Mouse (Mus musculus) heart, adult 2 months (tissue): ENCODE measurements around the gene Olfr1419.

ENCODE experiments used
- CTCF ChIP-seq: fragments of 200-600 bp; IDR thresholded peaks from 2 replicates; pipeline ENCODE4 v1.8.1; 2022; ENCODE audit warnings: antibody characterized with exemption, mild to moderate bottlenecking, moderate library complexity
- POLR2A ChIP-seq: fragments of 200-500 bp; IDR thresholded peaks from 2 replicates; pipeline ENCODE4 v1.6.1; 2011; ENCODE audit warnings: mild to moderate bottlenecking, low read depth, low read length, control low read depth; ENCODE audit not compliant: insufficient read depth

DNA sequence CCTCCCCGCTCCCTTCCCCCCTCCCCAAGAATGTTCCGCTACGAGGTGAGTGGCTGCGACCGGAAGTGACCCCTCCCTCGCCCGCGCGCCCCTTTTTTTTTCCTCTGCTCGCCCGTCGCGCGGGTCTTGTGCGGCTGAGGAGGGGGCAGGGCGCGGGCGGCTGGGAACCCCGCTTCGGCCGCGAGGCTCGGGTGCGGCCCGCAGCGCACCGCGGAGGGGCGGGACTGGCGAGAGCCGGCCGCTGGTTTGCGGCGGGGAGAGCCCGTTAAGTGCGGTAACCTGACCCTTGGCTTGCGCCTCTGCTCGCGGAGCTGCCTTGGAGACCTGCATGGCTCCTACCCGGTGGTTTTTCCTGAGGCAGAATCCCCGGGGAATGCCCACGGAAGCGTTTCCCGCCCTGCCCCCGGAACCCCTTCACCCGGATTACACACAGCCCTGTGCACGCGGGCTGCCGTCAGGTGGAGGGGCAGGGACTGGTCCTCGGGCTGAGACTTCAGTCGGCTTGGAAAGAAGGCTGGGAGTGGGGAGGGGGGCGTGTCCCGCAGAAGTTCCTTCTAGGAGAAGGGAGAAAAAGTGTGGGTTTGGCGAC, 37.7 kb upstream of the Olfr1419 start:
- TF ChIP-seq CTCF: no peak
- no peak for TF ChIP-seq POLR2A
